Mouse (Mus musculus) embryo, embryonic 9.5 days (tissue): ENCODE results near the gene Cacna2d1.

Experiments
- DNase-seq: peaks from one replicate; pipeline ENCODE4 v3.0.0-alpha.2; 2017; ENCODE audit errors: extremely low spot score

Gene Cacna2d1

GRCm38 (mm10) chr5:16417996-16418395 is 483.5 kb downstream of the Cacna2d1 start:
- no peak for DNase-seq

GRCm38 (mm10) chr5:16418504-16418903 is 484.0 kb downstream of the Cacna2d1 start:
- no peak for DNase-seq
